Mouse (Mus musculus) right cerebral cortex, postnatal 4 days (tissue): ENCODE results near the gene Acap3.
A peak's percentile ranks its signal among the peaks of the same experiment; 100 is the strongest.

ENCODE experiments used
- DNase-seq: peaks from one replicate; pipeline ENCODE4 v3.0.0-alpha.2; 2022

Gene Acap3

GRCm38 (mm10) chr4:155891551-155892001, at the start of gene Acap3, which contains the start of gene Pusl1:
TSS of gene Acap3 (plus strand) at chr4:155891822.
TSS of gene Pusl1 (minus strand) at chr4:155891781.
- peak; percentile 99 for DNase-seq

- DNase-seq, result no peak
These were observed 48.4 kb upstream of the Acap3 start for GRCm38 (mm10) chr4:155843231-155843630.

- peak; percentile 99 for DNase-seq
These were observed 44.6 kb upstream of the Acap3 start, which contains the start of gene Dvl1 for GRCm38 (mm10) chr4:155846871-155847578. TSS of gene Dvl1 (plus strand) at chr4:155847402.

- DNase-seq, result no peak
These were observed 43.9 kb upstream of the Acap3 start for GRCm38 (mm10) chr4:155847591-155848352.

GRCm38 (mm10) chr4:155848434-155849095, 43.1 kb upstream of the Acap3 start:
- no peak for DNase-seq

- no peak for DNase-seq
These were observed 42.2 kb upstream of the Acap3 start for GRCm38 (mm10) chr4:155849391-155849790.

GRCm38 (mm10) chr4:155849792-155850451, 41.7 kb upstream of the Acap3 start:
- DNase-seq, result no peak

GRCm38 (mm10) chr4:155851368-155851767, 40.3 kb upstream of the Acap3 start:
- no peak for DNase-seq

GRCm38 (mm10) chr4:155851951-155852411, 39.6 kb upstream of the Acap3 start:
- DNase-seq, result no peak

GRCm38 (mm10) chr4:155853421-155853820, 38.2 kb upstream of the Acap3 start:
- no peak for DNase-seq

- no peak for DNase-seq
These were observed 36.6 kb upstream of the Acap3 start for GRCm38 (mm10) chr4:155854991-155855390.

- DNase-seq, result no peak
These were observed 35.6 kb upstream of the Acap3 start for GRCm38 (mm10) chr4:155856071-155856470.

- DNase-seq, result no peak
These were observed 34.7 kb upstream of the Acap3 start for GRCm38 (mm10) chr4:155856881-155857280.

GRCm38 (mm10) chr4:155859318-155859717, 32.3 kb upstream of the Acap3 start:
- DNase-seq, result no peak

GRCm38 (mm10) chr4:155861787-155862186, 29.8 kb upstream of the Acap3 start:
- no peak for DNase-seq

GRCm38 (mm10) chr4:155863001-155863400, 28.6 kb upstream of the Acap3 start, which contains the start of gene Tas1r3:
TSS of gene Tas1r3 (minus strand) at chr4:155863362.
- DNase-seq, result no peak

- no peak for DNase-seq
These were observed 22.9 kb upstream of the Acap3 start for GRCm38 (mm10) chr4:155868614-155869298.

GRCm38 (mm10) chr4:155869317-155870033, 22.1 kb upstream of the Acap3 start, which contains the start of the genes Cptp and Ints11:
TSS of gene Cptp (minus strand) at chr4:155869440.
TSS of gene Ints11 (plus strand) at chr4:155869546.
- DNase-seq, result peak; percentile 95

GRCm38 (mm10) chr4:155871404-155871803, 20.2 kb upstream of the Acap3 start:
- no peak for DNase-seq

GRCm38 (mm10) chr4:155883587-155883986, 8.0 kb upstream of the Acap3 start:
- no peak for DNase-seq

- DNase-seq, result no peak
These were observed 5.3 kb upstream of the Acap3 start for GRCm38 (mm10) chr4:155886330-155886729.
